In the genomic region with DNA sequence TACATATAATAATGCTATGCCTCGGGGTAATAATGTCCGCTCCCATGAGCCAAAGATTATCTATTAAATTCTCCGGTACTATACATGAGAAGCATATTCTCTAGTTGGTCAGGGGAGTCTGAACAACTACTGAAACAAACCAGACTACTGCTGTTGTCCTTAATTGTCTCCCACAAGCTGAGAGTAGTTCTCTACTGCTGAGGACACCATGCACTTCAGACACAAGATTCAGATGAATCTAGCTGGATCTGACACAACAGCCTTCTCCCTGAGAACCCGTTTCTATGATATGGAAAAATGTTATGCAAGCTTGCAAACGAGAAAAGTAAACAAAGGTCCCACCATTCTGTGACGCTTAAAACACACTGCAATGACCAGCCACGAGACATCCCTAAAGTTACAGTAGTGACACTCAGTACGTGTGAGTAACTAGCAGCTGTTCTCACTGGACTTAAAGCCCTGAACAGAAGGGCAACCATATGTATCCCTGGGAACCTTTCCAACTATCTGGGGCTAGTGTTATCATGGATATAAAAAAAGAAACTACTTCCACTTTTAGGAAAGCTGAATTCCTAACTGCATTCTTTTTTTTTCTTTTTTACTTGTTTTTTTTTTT, we compare ENCODE assay signal across 11 mouse cellular contexts.
DNase-seq lines count a peak whose midpoint lies in the region; ATAC-seq lines count a peak whose summit lies in the region.
"Had no signal": no experiment of that assay in that cellular context is flagged by ENCODE, and none has a peak within 500 bp of the region (broad histone marks: within the 10 kb centered on the region; RNA-seq: fewer than 3 reads in every experiment).

No protein-coding gene starts in this region.

- H3K4me3 ChIP-seq in forebrain, embryonic 15.5 days, result no peak overlapping the region
- H3K4me3 ChIP-seq in forebrain, embryonic 11.5 days (ENCODE audit: low read depth, low read length), result no peak overlapping the region
- H3K4me3 ChIP-seq in forebrain, embryonic 16.5 days (replicated peaks; ENCODE audit: low read length), result no peak overlapping the region
- H3K4me3 ChIP-seq: intestine, embryonic 15.5 days had no signal

- no peaks in the 10 kb centered on the region for H3K9me3 ChIP-seq in forebrain, embryonic 15.5 days
- H3K9me3 ChIP-seq in forebrain, embryonic 11.5 days (ENCODE audit: control insufficient read depth, low read length), result no peaks in the 10 kb centered on the region
- H3K9me3 ChIP-seq in forebrain, embryonic 16.5 days (ENCODE audit: control insufficient read depth, low read length), result no peaks in the 10 kb centered on the region
- H3K9me3 ChIP-seq: intestine, embryonic 15.5 days had no signal

- no peak overlapping the region for H3K9ac ChIP-seq in forebrain, embryonic 15.5 days (replicated peaks)
- no peak overlapping the region for H3K9ac ChIP-seq in forebrain, embryonic 11.5 days (ENCODE audit: low read length)
- no peak overlapping the region for H3K9ac ChIP-seq in forebrain, embryonic 16.5 days (replicated peaks; ENCODE audit: low read depth, low read length)
- H3K9ac ChIP-seq: intestine, embryonic 15.5 days; liver, embryonic 14.5 days had no signal

- H3K4me1 ChIP-seq in forebrain, embryonic 15.5 days, result no peaks in the 10 kb centered on the region
- no peaks in the 10 kb centered on the region for H3K4me1 ChIP-seq in forebrain, embryonic 11.5 days (replicated peaks; ENCODE audit: control insufficient read depth, insufficient read depth, low read length)
- no peaks in the 10 kb centered on the region for H3K4me1 ChIP-seq in forebrain, embryonic 16.5 days (replicated peaks; ENCODE audit: control insufficient read depth, insufficient read depth, low read length)
- H3K4me1 ChIP-seq: intestine, embryonic 15.5 days had no signal

- WGBS in forebrain, embryonic 15.5 days, result 72% methylated on average over 8 of the region's 8 CpGs
- 89% methylated on average over 8 of the region's 8 CpGs for WGBS in forebrain, embryonic 11.5 days
- WGBS in forebrain, embryonic 16.5 days, result 68% methylated on average over 8 of the region's 8 CpGs

- H3K27me3 ChIP-seq in forebrain, embryonic 15.5 days, result no peaks in the 10 kb centered on the region
- no peaks in the 10 kb centered on the region for H3K27me3 ChIP-seq in forebrain, embryonic 11.5 days (ENCODE audit: control insufficient read depth, insufficient read depth, low read length)
- no peaks in the 10 kb centered on the region for H3K27me3 ChIP-seq in forebrain, embryonic 16.5 days (replicated peaks; ENCODE audit: control insufficient read depth, insufficient read depth, low read length)
- H3K27me3 ChIP-seq: intestine, embryonic 15.5 days had no signal

- peak; percentile 82 for ATAC-seq in forebrain, embryonic 15.5 days (replicated peaks)
- ATAC-seq in forebrain, embryonic 11.5 days (replicated peaks; ENCODE audit: low FRiP score), result no peak
- ATAC-seq in forebrain, embryonic 16.5 days, result peak; percentile 86
- ATAC-seq: intestine, embryonic 15.5 days had no signal

- intact Hi-C loops in gastrocnemius, postnatal 36 days (cut with DNase I), result no loop called here

- no peak overlapping the region for H3K27ac ChIP-seq in forebrain, embryonic 15.5 days (replicated peaks)
- no peak overlapping the region for H3K27ac ChIP-seq in forebrain, embryonic 11.5 days (ENCODE audit: low read depth, low read length)
- H3K27ac ChIP-seq in forebrain, embryonic 16.5 days (ENCODE audit: low read length), result no peak overlapping the region
- H3K27ac ChIP-seq: intestine, embryonic 15.5 days; liver, embryonic 14.5 days had no signal

- H3K4me2 ChIP-seq in forebrain, embryonic 15.5 days (replicated peaks), result no peak overlapping the region
- no peak overlapping the region for H3K4me2 ChIP-seq in forebrain, embryonic 11.5 days (ENCODE audit: low read depth, low read length, severe bottlenecking)
- H3K4me2 ChIP-seq in forebrain, embryonic 16.5 days (ENCODE audit: low read length), result no peak overlapping the region
- H3K4me2 ChIP-seq: intestine, embryonic 15.5 days had no signal

- no peaks in the 10 kb centered on the region for H3K36me3 ChIP-seq in forebrain, embryonic 15.5 days
- no peaks in the 10 kb centered on the region for H3K36me3 ChIP-seq in forebrain, embryonic 11.5 days (ENCODE audit: control insufficient read depth, insufficient read depth, low read length)
- H3K36me3 ChIP-seq in forebrain, embryonic 16.5 days (ENCODE audit: control insufficient read depth, insufficient read depth), result no peaks in the 10 kb centered on the region
- H3K36me3 ChIP-seq: intestine, embryonic 15.5 days had no signal

- DNase-seq in forebrain, embryonic 11.5 days (ENCODE audit: low spot score), result no peak
- peak; percentile 6 for DNase-seq in NIH3T3 (ENCODE audit: low read depth)
- DNase-seq in left cerebral cortex, adult 8-10 months (ENCODE audit: low spot score in 2 of 2), result peak; percentile 7 to 53
- DNase-seq in kidney, postnatal 36 days, result no peak
- no peak for DNase-seq in ovary, postnatal 10 days (ENCODE audit: low spot score)
- no peak for DNase-seq in gastrocnemius, postnatal 36 days
- DNase-seq: B cell, adult 2 months had no signal

Comparison
In these comparisons a context has a peak if more than half of its experiments do, and no peak if none do; other contexts are left out.
1. DNase-seq: peak in NIH3T3 (single experiment) and left cerebral cortex, adult 8-10 months (2 of 2); none in forebrain, embryonic 11.5 days (single experiment), kidney, postnatal 36 days (0 of 2), ovary, postnatal 10 days (single experiment) and gastrocnemius, postnatal 36 days (0 of 2).